Mouse (Mus musculus) hindbrain, embryonic 15.5 days (tissue): ENCODE results near the gene Loxl4. TPM values are rescaled to one million over a fixed set of nuclear protein-coding genes. Genes with fewer than 3 reads are reported as not detected.

Experiments
- ATAC-seq: fragments of 200-750 bp; cut with Nextera tagmentation; 2 replicates; pipeline ENCODE4 v1.8.0; 2017; ENCODE audit warnings: low read depth, moderate number of reproducible peaks, moderate TSS enrichment; ENCODE audit not compliant: low FRiP score
- H3K27ac ChIP-seq: fragments of 300-500 bp; sonication (generic); replicated peaks from 2 replicates; pipeline ENCODE4 v1.5.1; 2015; ENCODE audit warnings: mild to moderate bottlenecking, inconsistent platforms
- H3K27me3 ChIP-seq: fragments of 300-500 bp; sonication (generic); 2 replicates; pipeline ENCODE4 v1.6.1; 2015; ENCODE audit warnings: control low read depth, inconsistent platforms
- H3K36me3 ChIP-seq: fragments of 300-500 bp; sonication (generic); 2 replicates; pipeline ENCODE4 v1.6.1; 2015; ENCODE audit warnings: control low read depth, inconsistent platforms
- H3K4me1 ChIP-seq: fragments of 300-500 bp; sonication (generic); replicated peaks from 2 replicates; pipeline ENCODE4 v1.6.1; 2015; ENCODE audit warnings: control low read depth, inconsistent platforms
- H3K4me2 ChIP-seq: fragments of 300-500 bp; sonication (generic); 2 replicates; pipeline ENCODE4 v1.6.1; 2015; ENCODE audit warnings: moderate library complexity, mild to moderate bottlenecking, inconsistent platforms
- H3K4me3 ChIP-seq: fragments of 300-500 bp; sonication (generic); 2 replicates; pipeline ENCODE4 v1.5.1; 2015; ENCODE audit warnings: mild to moderate bottlenecking, inconsistent platforms
- H3K9ac ChIP-seq: fragments of 300-500 bp; sonication (generic); 2 replicates; pipeline ENCODE4 v1.6.1; 2015; ENCODE audit warnings: inconsistent platforms
- H3K9me3 ChIP-seq: fragments of 300-500 bp; sonication (generic); 2 replicates; pipeline ENCODE4 v1.6.1; 2016; ENCODE audit warnings: control low read depth, inconsistent platforms
- WGBS: fragments of 180-500 bp; shearing (Covaris S2); methylation state at CpG from one replicate; pipeline ENCODE4 v1.1.7; 2015; 5-methylcytosine and 5-hydroxymethylcytosine counted together
- polyA plus RNA-seq: library from polyadenylated mRNA; unstranded; fragments of >200 nt; fragmentation: Nextera tagmentation; extraction: Ambion mirVana; gene quantifications from 2 replicates; pipeline ENCODE4 v1.2.1, GENCODE M21; 2015

The Loxl4 gene
- polyA plus RNA-seq: 0.24 TPM in 1 of 2 replicates, not detected in the other

DNA sequence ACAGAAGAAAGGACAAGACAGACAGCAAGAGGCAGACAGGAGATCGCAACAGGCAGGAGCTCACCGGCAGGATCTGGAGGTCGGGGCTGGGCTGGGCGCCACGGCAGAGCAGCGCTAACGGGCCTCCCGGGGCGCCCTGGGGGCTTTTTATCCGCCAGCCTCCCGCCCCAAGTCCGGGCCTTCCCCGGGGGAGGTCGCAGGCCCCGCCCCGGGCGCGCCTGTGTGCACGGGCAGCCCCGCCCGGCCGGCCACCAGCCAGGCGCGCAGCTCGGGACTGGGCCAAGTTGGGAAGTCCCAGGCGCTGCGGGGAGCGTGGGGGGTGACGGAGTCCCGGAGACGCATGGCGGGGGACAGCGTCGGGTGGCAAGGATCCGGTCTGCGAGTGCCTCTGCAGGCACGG, at the start of gene Loxl4:
Gene Loxl4 (minus strand): TSS at position 160 of the 400 bp plus-strand sequence.
- no peak; the same call in 1 of the 2 replicates for ATAC-seq
- H3K9ac ChIP-seq: no peak within 1 kb of the TSS

DNA sequence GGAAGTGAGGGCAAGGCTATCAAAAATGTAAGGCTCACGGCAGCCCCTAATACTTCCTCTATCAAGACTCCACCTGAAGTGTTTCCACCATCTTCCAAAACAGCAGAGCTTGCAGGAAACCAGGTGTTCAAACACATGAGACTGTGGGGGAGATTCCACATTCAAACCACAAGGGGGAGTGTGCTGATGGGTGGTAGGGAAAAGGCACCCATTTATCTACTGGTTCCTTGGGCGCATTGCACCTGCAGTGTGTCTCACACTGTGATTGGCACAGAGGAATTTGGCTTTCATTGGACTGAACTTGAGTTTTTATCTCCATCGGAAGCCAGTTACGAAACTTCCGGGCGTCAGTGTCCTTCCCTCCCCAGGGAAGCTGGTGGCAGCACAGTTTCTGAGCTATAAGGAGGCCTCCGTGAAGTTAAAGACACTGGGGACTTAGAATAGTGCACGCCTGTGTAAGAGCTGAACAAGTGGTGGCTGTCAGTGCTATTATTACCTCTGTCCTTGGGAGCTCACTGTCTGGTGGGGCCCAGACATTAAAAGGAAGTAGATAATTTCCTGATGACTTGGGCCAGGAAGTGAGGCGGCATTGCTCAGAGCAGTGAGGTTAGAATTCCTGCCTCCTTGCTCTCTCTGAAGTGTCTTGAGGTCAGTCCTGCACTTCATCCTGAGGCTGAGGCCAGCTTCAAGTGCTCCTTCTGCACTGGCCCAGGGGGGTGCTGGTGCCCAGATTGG, 49.0 kb upstream of the Loxl4 start:
- H3K27me3 ChIP-seq: peaks cover 26% of the 10 kb centered on the region
- no peak overlapping the region for H3K27ac ChIP-seq
- H3K4me1 ChIP-seq: peaks cover 9% of the 10 kb centered on the region; the same call in 1 of the 2 replicates
- ATAC-seq: no peak
- no peak overlapping the region for H3K4me2 ChIP-seq
- H3K9me3 ChIP-seq: no peaks in the 10 kb centered on the region
- WGBS: 86% methylated on average over 9 of the region's 9 CpGs
- no peak overlapping the region for H3K9ac ChIP-seq
- no peaks in the 10 kb centered on the region for H3K36me3 ChIP-seq
- no peak overlapping the region for H3K4me3 ChIP-seq

More for the DNA sequence above, at the start of gene Loxl4:
- H3K9me3 ChIP-seq: no peaks in the 10 kb centered on the region
- no peaks in the 10 kb centered on the region for H3K36me3 ChIP-seq
- H3K27me3 ChIP-seq: peaks cover 19% of the 10 kb centered on the region
- under 1% methylated on average over 32 of the region's 37 CpGs for WGBS
- no peak within 1 kb of the TSS for H3K27ac ChIP-seq
- peak within 1 kb of the TSS; percentile 55 for H3K4me2 ChIP-seq
- H3K4me3 ChIP-seq: peak within 1 kb of the TSS; percentile 30
- peaks cover 7% of the 10 kb centered on the region; the same call in 1 of the 2 replicates for H3K4me1 ChIP-seq

DNA sequence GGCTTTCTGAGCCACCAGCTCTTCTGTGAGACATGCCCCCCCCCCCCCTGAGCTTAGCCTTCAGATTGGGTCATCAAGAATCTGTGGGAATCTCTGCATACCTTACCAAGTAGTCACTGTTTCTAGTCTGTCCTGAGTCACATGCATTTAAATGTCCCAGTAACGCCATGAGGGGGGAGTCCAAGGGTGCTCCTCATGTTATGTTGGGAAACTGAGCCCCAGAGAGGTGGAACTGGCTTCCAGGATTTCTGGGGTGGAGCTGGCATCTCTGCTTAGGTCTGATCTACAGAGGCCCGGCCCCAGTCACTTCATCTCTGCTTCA, 47.6 kb upstream of the Loxl4 start:
- Histone ChIP-seq H3K4me1 (peaks cover 9% of the 10 kb centered on the region; the same call in 1 of the 2 replicates), H3K4me3 (no peak overlapping the region), H3K9me3 (no peaks in the 10 kb centered on the region), H3K27ac (no peak overlapping the region), H3K4me2 (no peak overlapping the region), H3K27me3 (peaks cover 32% of the 10 kb centered on the region), H3K36me3 (no peaks in the 10 kb centered on the region), H3K9ac (no peak overlapping the region)
- 93% methylated on average over 2 of the region's 2 CpGs for WGBS
- 0 out of 2 replicates have a peak, but pooled peaks have one; percentile 1 for ATAC-seq

DNA sequence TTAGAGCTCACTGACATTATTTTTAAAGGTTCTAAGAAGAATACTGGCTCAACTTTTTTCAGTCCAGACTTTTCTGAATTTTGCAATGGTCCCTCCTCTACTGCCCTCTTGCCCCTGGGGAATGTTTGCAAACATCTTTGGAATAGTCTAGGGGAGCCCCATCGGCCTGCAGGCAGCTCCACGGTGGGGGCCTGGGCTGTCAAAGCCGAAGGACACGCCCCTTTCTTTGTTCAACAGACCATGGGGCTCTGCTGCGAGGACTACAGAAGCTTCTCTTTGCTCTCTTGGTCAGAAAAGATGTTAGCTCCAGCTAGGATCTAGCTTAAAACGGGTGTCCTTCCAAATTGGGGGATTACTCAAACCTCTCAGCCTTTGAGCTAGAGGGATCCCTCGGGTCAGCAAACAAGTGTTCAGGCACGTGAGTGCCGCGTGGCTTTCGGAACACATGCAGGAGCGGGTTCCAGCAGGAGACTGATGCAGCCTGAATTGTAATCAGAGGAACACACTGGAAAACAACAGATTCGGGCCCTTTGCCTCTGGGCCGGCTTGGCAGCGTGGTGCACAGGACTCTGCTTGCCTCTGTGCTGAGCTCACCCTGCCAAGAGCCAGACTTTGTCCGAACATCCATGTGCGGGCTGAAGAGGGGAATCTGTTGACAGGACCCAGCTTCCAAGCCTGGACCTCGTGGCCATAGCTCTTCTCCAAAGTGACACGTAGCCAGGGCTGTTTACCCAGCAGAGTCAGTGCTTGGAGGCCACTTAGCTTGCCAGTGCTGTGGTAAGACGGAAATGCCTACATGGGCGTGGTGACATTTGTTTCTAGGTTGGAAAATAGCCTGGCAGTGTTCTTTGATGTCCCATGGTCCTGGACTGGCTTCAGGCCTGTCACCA, 47.0 kb upstream of the Loxl4 start:
- Histone ChIP-seq H3K27ac (no peak overlapping the region), H3K27me3 (peaks cover 35% of the 10 kb centered on the region), H3K36me3 (no peaks in the 10 kb centered on the region), H3K4me2 (no peak overlapping the region), H3K4me3 (no peak overlapping the region), H3K9me3 (no peaks in the 10 kb centered on the region), H3K9ac (no peak overlapping the region), H3K4me1 (peaks cover 9% of the 10 kb centered on the region; the same call in 1 of the 2 replicates)
- peak; percentile 52; the same call in 1 of the 2 replicates for ATAC-seq
- 27% methylated on average over 21 of the region's 21 CpGs for WGBS

DNA sequence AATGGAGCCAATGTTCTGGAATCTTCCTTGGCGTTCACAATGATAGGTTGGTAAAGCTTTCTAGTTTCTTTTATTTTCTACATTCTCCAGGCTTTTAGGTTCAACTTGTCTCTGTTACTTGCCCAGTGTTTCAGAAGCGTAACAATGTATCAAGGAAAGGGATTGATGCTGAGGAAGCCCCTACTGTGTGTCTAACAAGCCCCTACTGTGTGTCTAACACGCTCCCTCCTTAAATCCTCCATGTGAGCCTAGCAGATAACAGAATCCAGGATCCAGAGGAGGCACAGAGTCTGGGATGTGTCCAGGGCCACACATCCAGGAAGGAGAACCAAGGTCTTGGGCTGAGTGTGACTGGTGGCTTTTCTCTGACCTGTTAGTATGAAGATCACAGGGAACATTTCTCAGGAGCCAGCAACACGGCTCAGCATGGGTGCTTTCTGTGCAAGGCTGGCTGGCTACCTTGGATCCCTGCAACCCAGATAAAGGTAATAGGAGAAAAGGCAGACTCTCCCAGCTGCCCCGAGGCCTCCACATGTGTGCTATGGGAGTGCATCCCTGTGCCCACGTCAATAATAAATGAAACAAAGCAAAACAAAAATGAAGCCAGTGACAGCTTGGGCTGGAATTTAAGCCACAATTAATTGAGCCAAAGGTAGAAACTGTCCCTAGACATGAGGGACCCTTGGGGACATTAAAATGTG, 46.0 kb upstream of the Loxl4 start:
- H3K4me3 ChIP-seq: no peak overlapping the region
- no peak overlapping the region for H3K9ac ChIP-seq
- no peak overlapping the region for H3K4me2 ChIP-seq
- H3K27me3 ChIP-seq: peaks cover 33% of the 10 kb centered on the region
- no peak overlapping the region for H3K27ac ChIP-seq
- 80% methylated on average over 6 of the region's 6 CpGs for WGBS
- H3K4me1 ChIP-seq: peaks cover 9% of the 10 kb centered on the region; the same call in 1 of the 2 replicates
- no peaks in the 10 kb centered on the region for H3K9me3 ChIP-seq
- H3K36me3 ChIP-seq: no peaks in the 10 kb centered on the region
- no peak for ATAC-seq

DNA sequence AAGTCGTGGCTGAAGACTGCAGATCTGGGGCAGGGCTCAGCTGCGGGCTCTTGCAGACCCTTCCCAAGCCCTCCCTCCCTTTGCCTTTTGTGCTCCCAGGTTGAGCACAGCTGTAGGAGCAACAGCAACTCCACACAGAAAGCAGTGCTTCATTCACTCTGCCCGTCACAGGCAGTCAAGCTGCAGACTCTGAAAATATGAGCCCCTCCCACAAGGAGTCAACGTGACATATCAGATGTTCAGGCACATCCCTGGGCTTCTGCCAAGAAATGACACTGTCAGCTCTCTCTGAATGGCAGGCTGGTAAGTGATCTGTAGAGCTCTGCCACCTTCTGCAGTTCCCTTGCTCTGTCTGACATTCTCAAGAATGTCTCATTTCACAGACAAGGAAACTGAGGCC, 45.2 kb upstream of the Loxl4 start:
- no peak for ATAC-seq

DNA sequence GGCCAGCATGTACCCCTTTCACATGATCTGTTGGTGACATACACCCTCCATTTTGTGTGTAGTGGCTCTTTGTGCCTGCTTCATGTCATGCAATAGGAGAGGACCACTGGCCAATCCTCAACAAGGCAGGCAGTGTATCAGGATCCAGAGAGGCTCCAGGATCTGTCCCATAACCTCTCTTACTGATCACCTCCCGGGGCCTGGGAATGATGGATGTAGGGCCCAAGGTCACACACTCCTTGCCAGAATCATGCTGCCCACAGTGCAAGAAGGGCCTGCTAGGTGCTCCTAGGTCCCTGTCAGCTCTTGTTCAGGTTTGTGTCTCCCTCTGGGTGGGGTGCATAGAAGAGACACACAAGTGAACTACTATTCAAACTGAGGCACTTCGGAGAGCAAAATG, 44.7 kb upstream of the Loxl4 start:
- Histone ChIP-seq H3K36me3 (no peaks in the 10 kb centered on the region), H3K9ac (no peak overlapping the region), H3K4me2 (no peak overlapping the region), H3K9me3 (no peaks in the 10 kb centered on the region), H3K4me3 (no peak overlapping the region), H3K4me1 (peaks cover 13% of the 10 kb centered on the region; the same call in 1 of the 2 replicates), H3K27me3 (peaks cover 26% of the 10 kb centered on the region; the same call in 1 of the 2 replicates), H3K27ac (no peak overlapping the region)
- no peak for ATAC-seq
- 86% methylated on average over 2 of the region's 2 CpGs for WGBS

More for the DNA sequence above, 45.2 kb upstream of the Loxl4 start:
- H3K4me3 ChIP-seq: no peak overlapping the region
- H3K36me3 ChIP-seq: no peaks in the 10 kb centered on the region
- peaks cover 13% of the 10 kb centered on the region; the same call in 1 of the 2 replicates for H3K4me1 ChIP-seq
- peaks cover 27% of the 10 kb centered on the region; the same call in 1 of the 2 replicates for H3K27me3 ChIP-seq
- H3K27ac ChIP-seq: no peak overlapping the region
- WGBS: 32% methylated on average over 4 of the region's 4 CpGs
- no peaks in the 10 kb centered on the region for H3K9me3 ChIP-seq
- no peak overlapping the region for H3K4me2 ChIP-seq
- H3K9ac ChIP-seq: no peak overlapping the region

DNA sequence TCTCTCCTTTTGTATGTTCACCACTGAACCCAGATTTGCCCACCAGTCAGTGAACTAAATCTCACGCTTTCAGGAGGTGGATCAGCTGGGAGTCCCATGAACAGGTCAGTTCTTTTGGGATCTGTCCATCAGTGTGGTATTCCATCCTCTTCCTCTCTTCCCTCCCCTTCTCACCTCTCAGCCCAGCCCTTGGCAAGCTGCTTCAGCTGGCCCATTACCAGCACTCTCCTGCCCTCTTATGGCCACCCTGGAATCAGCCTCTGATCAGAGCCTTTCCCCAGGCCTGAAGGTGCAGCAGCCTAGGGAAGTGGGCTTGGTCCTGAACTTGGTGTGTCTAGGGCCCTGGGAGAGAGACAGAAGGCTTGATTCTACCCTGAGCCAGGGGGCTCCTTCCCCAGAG, 42.4 kb upstream of the Loxl4 start:
- Histone ChIP-seq H3K27me3 (peaks cover 26% of the 10 kb centered on the region; the same call in 1 of the 2 replicates), H3K4me2 (no peak overlapping the region), H3K4me3 (no peak overlapping the region), H3K9ac (no peak overlapping the region), H3K9me3 (no peaks in the 10 kb centered on the region), H3K4me1 (peaks cover 11% of the 10 kb centered on the region; the same call in 1 of the 2 replicates), H3K27ac (no peak overlapping the region), H3K36me3 (no peaks in the 10 kb centered on the region)
- ATAC-seq: peak; percentile 46
- WGBS: 65% methylated on average over 1 of the region's 1 CpGs

DNA sequence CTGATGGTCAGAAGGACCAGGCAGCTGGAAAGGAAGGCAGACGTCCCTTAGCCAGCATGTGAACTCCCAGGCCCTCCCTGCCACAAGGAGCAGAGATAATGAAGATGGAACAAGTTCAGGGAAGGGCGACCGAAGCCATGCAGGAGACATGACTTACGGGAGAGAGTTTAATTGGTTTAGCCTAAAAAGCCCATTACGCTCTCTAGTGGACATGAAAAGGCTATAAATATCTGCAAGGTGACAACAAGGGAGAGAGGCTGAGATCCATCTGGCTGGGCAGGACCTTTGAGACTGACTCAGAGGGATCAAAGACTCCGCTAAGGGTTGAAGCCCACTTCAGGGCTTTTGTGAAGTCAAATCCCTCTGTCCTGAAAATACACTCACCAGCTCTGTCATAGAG, 40.5 kb upstream of the Loxl4 start:
- no peak for ATAC-seq
- Histone ChIP-seq H3K4me3 (no peak overlapping the region), H3K9me3 (no peaks in the 10 kb centered on the region), H3K4me1 (0 out of 2 replicates have a peak, but pooled peaks cover 4% of the 10 kb centered on the region), H3K27me3 (peaks cover 24% of the 10 kb centered on the region; the same call in 1 of the 2 replicates), H3K27ac (no peak overlapping the region), H3K4me2 (no peak overlapping the region), H3K36me3 (no peaks in the 10 kb centered on the region), H3K9ac (no peak overlapping the region)
- WGBS: 17% methylated on average over 6 of the region's 6 CpGs

DNA sequence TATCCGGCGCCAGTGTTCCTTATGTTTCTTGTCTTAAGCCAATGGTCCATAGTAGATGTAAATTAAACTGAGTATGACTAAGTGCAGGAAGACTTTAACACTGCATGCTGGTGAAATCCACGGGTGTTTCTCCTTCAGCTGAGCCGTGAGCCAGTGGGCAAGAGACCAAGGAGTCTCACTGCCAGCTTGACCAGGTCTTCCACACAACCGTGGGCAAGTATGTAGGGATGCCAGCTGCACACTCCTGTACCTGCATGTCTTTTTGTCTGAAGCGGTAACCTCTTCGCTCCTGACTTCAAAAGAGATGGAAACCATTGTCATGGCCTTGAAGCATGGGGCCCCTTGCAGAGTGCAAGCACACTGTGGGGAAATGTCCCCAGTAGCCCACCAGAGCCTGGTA, 39.8 kb upstream of the Loxl4 start:
- 0 out of 2 replicates have a peak, but pooled peaks cover 4% of the 10 kb centered on the region for H3K4me1 ChIP-seq
- H3K9ac ChIP-seq: no peak overlapping the region
- H3K9me3 ChIP-seq: no peaks in the 10 kb centered on the region
- no peak overlapping the region for H3K27ac ChIP-seq
- H3K36me3 ChIP-seq: no peaks in the 10 kb centered on the region
- 71% methylated on average over 7 of the region's 7 CpGs for WGBS
- no peak overlapping the region for H3K4me2 ChIP-seq
- H3K27me3 ChIP-seq: peaks cover 19% of the 10 kb centered on the region; the same call in 1 of the 2 replicates
- no peak for ATAC-seq
- no peak overlapping the region for H3K4me3 ChIP-seq

DNA sequence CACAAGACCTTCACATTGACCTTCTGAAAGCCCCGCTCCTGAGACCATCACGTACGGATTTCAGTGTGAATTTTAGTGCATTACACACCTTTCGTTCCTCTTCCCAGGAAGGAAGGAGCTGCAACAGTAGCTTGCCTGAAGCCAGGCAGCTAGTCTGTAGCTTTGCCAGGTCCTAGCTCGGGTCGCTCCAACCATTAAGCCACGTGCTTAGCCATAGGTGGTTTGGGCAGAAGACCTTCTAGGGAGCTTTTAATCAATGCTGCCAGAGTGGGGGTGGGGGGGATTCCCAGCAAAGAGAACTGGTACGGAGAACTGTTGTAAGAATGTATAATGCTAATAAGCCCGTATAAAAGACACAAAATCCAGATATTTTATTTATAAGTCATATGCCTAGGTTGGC, 27.6 kb upstream of the Loxl4 start:
- 82% methylated on average over 9 of the region's 9 CpGs for WGBS
- Histone ChIP-seq H3K4me1 (peaks cover 9% of the 10 kb centered on the region; the same call in 1 of the 2 replicates), H3K36me3 (no peaks in the 10 kb centered on the region), H3K9ac (no peak overlapping the region), H3K4me2 (no peak overlapping the region), H3K27ac (no peak overlapping the region), H3K9me3 (no peaks in the 10 kb centered on the region), H3K27me3 (no peaks in the 10 kb centered on the region), H3K4me3 (no peak overlapping the region)
- ATAC-seq: no peak
